Mouse (Mus musculus) MEL (cell line): ENCODE data around the gene Krt80.

Experiments used
- CHD2 ChIP-seq: IDR thresholded peaks from 2 replicates; pipeline ENCODE4 v1.6.1; 2011; ENCODE audit warnings: low read length, improper control_type of control experiment
- CTCF ChIP-seq, 3 experiments: IDR thresholded peaks in 2 of 3; conservative IDR thresholded peaks in 1 of 3; 2 replicates each; pipeline ENCODE4 v1.5.1; 2011 to 2012; ENCODE audit warnings: low read length in 3 of 3, low read depth in 2 of 3, mild to moderate bottlenecking in 2 of 3, improper control_type of control experiment in 1 of 3, inconsistent platforms in 1 of 3, mixed read lengths in 1 of 3, moderate library complexity in 1 of 3; ENCODE audit not compliant: control insufficient read depth in 1 of 3, insufficient read depth in 1 of 3, poor library complexity in 1 of 3, severe bottlenecking in 1 of 3
- EP300 ChIP-seq, 2 experiments: IDR thresholded peaks; 2 replicates each; pipeline ENCODE4 v1.6.1; 2011; ENCODE audit warnings: improper control_type of control experiment in 2 of 2, low read length in 2 of 2, low read depth in 1 of 2, mild to moderate bottlenecking in 1 of 2
- MEF2A ChIP-seq: IDR thresholded peaks from 2 replicates; pipeline ENCODE4 v1.6.1; 2014; ENCODE audit warnings: low read depth, mild to moderate bottlenecking, inconsistent platforms, low read length, improper control_type of control experiment; ENCODE audit not compliant: poor library complexity, insufficient replicate concordance, severe bottlenecking; ENCODE audit errors: extremely low read depth
- NRF1 ChIP-seq: IDR thresholded peaks from 2 replicates; pipeline ENCODE4 v1.6.1; 2014; ENCODE audit warnings: low read depth, mild to moderate bottlenecking, inconsistent platforms, low read length, improper control_type of control experiment, moderate library complexity; ENCODE audit not compliant: poor library complexity, insufficient read depth, severe bottlenecking
- POLR2A ChIP-seq, 2 experiments: IDR thresholded peaks; 2 replicates each; pipeline ENCODE4 v1.6.1; 2011 to 2012; ENCODE audit warnings: low read length in 2 of 2, mild to moderate bottlenecking in 2 of 2, control low read depth in 1 of 2, improper control_type of control experiment in 1 of 2, low read depth in 1 of 2, moderate library complexity in 1 of 2; ENCODE audit not compliant: control insufficient read depth in 1 of 2, insufficient read depth in 1 of 2, poor library complexity in 1 of 2
- POLR2AphosphoS5 ChIP-seq: IDR thresholded peaks from 2 replicates; pipeline ENCODE4 v1.6.1; 2012; ENCODE audit warnings: low read depth, borderline replicate concordance, mild to moderate bottlenecking, inconsistent platforms, low read length, moderate library complexity, mixed read lengths
- RCOR1 ChIP-seq: IDR thresholded peaks from 2 replicates; pipeline ENCODE4 v1.6.1; 2012; ENCODE audit warnings: low read depth, mild to moderate bottlenecking, inconsistent platforms, low read length, improper control_type of control experiment
- TCF12 ChIP-seq: IDR thresholded peaks from 2 replicates; pipeline ENCODE4 v1.6.1; 2014; ENCODE audit warnings: low read depth, mild to moderate bottlenecking, inconsistent platforms, low read length, improper control_type of control experiment, moderate library complexity
- ZC3H11A ChIP-seq: IDR thresholded peaks from 2 replicates; pipeline ENCODE4 v1.6.1; 2012; ENCODE audit warnings: low read depth, mild to moderate bottlenecking, inconsistent platforms, low read length, improper control_type of control experiment

DNA sequence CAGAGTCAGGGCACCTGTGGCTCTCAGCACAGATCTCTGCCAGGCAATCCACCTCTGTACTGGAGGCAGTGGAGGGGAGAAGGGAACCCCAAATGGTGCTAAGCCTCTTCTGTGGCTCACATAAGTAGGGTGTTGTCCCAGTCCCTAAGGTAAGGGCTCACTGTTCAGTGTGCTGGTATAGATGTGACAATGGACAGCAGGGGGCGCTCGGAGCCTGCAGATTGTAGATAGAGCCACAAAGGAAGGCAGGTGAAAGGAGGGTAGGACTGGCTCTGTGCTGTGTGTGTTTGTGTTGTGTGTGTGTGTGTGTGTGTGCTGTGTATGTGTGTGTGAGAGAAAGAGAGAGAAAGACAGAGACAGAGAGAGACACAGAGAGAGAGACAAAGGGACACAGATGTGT, 30.4 kb downstream of the Krt80 start:
- TF ChIP-seq TCF12 (no peak), POLR2A (IDR thresholded peaks at IDR 0.05; ENCODE audit: control insufficient read depth in 1 of 2, insufficient read depth in 1 of 2, low read depth in 1 of 2, low read length in 2 of 2, poor library complexity in 1 of 2) (no peak), POLR2AphosphoS5 (no peak), ZC3H11A (peak; percentile 89), CTCF (IDR thresholded peaks at IDR 0.05 in 2 of 3, conservative IDR thresholded peaks at IDR 0.05 in 1 of 3; ENCODE audit: control insufficient read depth in 1 of 3, insufficient read depth in 1 of 3, low read depth in 2 of 3, low read length in 3 of 3, poor library complexity in 1 of 3, severe bottlenecking in 1 of 3) (peak; percentile 85 to 100 (median 99)), EP300 (IDR thresholded peaks at IDR 0.05; ENCODE audit: low read depth in 1 of 2, low read length in 2 of 2) (no peak), RCOR1 (no peak), MEF2A (no peak), NRF1 (no peak), CHD2 (no peak)
